Mouse (Mus musculus): ENCODE measurements around the gene Gtf2f2.
"Not testable (repeated sequence)": the region's sequence is repeated elsewhere in the genome, so short reads cannot be mapped to it uniquely, and the experiment has no call there.

- TF ChIP-seq POLR2A (IDR thresholded peaks at IDR 0.05; ENCODE audit: control insufficient read depth, low read depth, low read length); CTCF (IDR thresholded peaks at IDR 0.05; ENCODE audit: control insufficient read depth, insufficient read depth, insufficient replicate concordance, low read depth, low read length): not testable (repeated sequence)
Observed at GRCm38 (mm10) chr14:75868028-75868427, 142.6 kb downstream of the Gtf2f2 start.
